Mouse (Mus musculus) CH12.LX (cell line): ENCODE measurements around the gene Mgat5b.

Experiments
- CTCF ChIP-seq, 2 experiments: IDR thresholded peaks in 1 of 2; conservative IDR thresholded peaks in 1 of 2; 2 replicates each; pipeline ENCODE4 v1.5.1; 2011 to 2012; ENCODE audit warnings: low read depth in 2 of 2, low read length in 2 of 2, improper control_type of control experiment in 1 of 2, inconsistent platforms in 1 of 2, mild to moderate bottlenecking in 1 of 2, moderate library complexity in 1 of 2
- MAZ ChIP-seq: IDR thresholded peaks from 2 replicates; pipeline ENCODE4 v1.6.1; 2012; ENCODE audit warnings: low read depth, mild to moderate bottlenecking, inconsistent platforms, low read length, improper control_type of control experiment, moderate library complexity
- POLR2A ChIP-seq: IDR thresholded peaks from 2 replicates; pipeline ENCODE4 v1.6.1; 2011; ENCODE audit warnings: low read depth, mild to moderate bottlenecking, improper control_type of control experiment, low read length

- TF ChIP-seq POLR2A = no peak
- TF ChIP-seq CTCF (conservative IDR thresholded peaks at IDR 0.05 in 1 of 2, IDR thresholded peaks at IDR 0.05 in 1 of 2; ENCODE audit: low read depth in 2 of 2, low read length in 2 of 2) = no peak
- no peak for TF ChIP-seq MAZ
Measured at GRCm38 (mm10) chr11:116970847-116971246, 52.2 kb downstream of the Mgat5b start.
